Mouse (Mus musculus): ENCODE data around the gene Tlcd2.

The Tlcd2 gene

DNA sequence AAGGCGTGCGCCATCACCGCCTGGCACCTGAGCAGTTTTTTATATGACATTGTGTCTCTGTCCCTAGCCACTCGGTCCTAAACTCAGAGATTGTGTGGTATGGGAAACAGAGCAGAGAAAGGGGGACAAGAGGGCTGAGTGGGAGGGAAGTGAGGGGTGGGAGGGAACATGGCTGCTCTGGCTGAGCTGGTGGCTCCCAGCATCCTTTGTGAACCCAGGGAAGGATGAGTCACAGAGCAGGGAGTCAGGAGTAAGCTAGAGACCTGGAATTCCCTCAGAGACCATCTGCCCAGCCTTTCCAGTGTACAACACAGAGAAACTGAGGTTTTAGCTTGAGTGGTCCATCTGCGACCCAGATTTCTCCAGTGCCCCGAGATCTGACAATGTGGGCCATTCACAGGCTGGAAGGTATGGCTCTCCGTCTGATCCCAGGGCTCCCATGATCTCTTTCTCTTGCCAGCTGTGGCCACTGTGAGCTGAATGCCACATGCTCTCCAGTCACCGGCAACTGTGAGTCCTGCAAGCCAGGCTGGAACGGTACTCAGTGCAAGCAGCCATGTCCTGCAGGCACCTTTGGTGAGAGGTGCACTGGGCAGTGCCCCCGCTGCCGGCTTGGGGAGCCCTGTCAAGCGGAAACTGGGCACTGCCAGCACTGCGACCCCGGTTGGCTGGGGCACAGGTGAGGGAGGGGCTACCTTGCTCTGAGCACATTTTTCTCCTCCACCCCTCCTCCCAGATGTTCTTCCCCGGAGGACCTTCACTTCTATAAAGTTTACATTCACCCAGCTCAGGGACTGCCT, 58.5 kb downstream of the Tlcd2 start:
- peak; percentile 37 for DNase-seq (ENCODE audit: low read depth, low spot score)

All from R1 (cell line).